Mouse (Mus musculus): ENCODE results near the gene Pwwp2b. TPM values are rescaled to one million over a fixed set of nuclear protein-coding genes. Genes with fewer than 3 reads are reported as not detected.

Gene Pwwp2b
- total and polyA plus RNA-seq, 3 experiments: 1.9 to 4.3 TPM; not detected in 1

- TF ChIP-seq SIN3A (IDR thresholded peaks at IDR 0.05; ENCODE audit: low read length) (no peak), GATA1 (IDR thresholded peaks at IDR 0.05; ENCODE audit: low read depth, low read length) (no peak), SMC3 (IDR thresholded peaks at IDR 0.05; ENCODE audit: low read depth, low read length) (no peak), HCFC1 (IDR thresholded peaks at IDR 0.05; ENCODE audit: low read depth, low read length) (no peak), NRF1 (IDR thresholded peaks at IDR 0.05; ENCODE audit: insufficient read depth, low read depth, low read length, poor library complexity, severe bottlenecking) (no peak), MYB (IDR thresholded peaks at IDR 0.05; ENCODE audit: low read depth, low read length) (no peak), USF1 (IDR thresholded peaks at IDR 0.05; ENCODE audit: low read depth, low read length) (no peak)
Observed at GRCm38 (mm10) chr7:139295653-139296052, 47.4 kb downstream of the Pwwp2b start (continued).

GRCm38 (mm10) chr7:139296552-139297100 lies 48.3 kb downstream of the Pwwp2b start:
- Histone ChIP-seq H3K4me3 (ENCODE audit: control insufficient read depth in 1 of 2, insufficient read depth in 1 of 2, low read depth in 2 of 2, low read length in 2 of 2) (no peak overlapping the region), H3K36me3 (ENCODE audit: control insufficient read depth in 1 of 2, insufficient read depth in 2 of 2, low read length in 2 of 2) (peaks cover 0 to 11% of the 10 kb centered on the region in 2 experiments; a peak in 2 of 4 replicates), H3K9me3 (replicated peaks; ENCODE audit: insufficient read depth, low read length) (no peaks in the 10 kb centered on the region), H3K4me1 (ENCODE audit: control insufficient read depth in 1 of 2, insufficient read depth in 2 of 2, low read length in 2 of 2) (peaks cover 2 to 18% of the 10 kb centered on the region in 2 experiments; a peak in 3 of 4 replicates), H3K27me3 (ENCODE audit: control insufficient read depth in 1 of 2, insufficient read depth in 2 of 2, low read length in 2 of 2) (no peaks in the 10 kb centered on the region), H3K27ac (ENCODE audit: control insufficient read depth, low read depth, low read length) (no peak overlapping the region), H3K9ac (ENCODE audit: control insufficient read depth, low read depth, low read length, poor library complexity, severe bottlenecking) (no peak overlapping the region), H3K79me2 (ENCODE audit: control insufficient read depth, insufficient read depth, low read length, poor library complexity) (no peaks in the 10 kb centered on the region)
- DNase-seq (ENCODE audit: low read depth, low spot score): peak; percentile 41
- TF ChIP-seq GATA1 (IDR thresholded peaks at IDR 0.05; ENCODE audit: low read depth, low read length) (no peak), POLR2AphosphoS5 (IDR thresholded peaks at IDR 0.05; ENCODE audit: borderline replicate concordance, low read depth, low read length) (no peak), MEF2A (IDR thresholded peaks at IDR 0.05; ENCODE audit: extremely low read depth, insufficient replicate concordance, low read depth, low read length, poor library complexity, severe bottlenecking) (no peak), POLR2A (IDR thresholded peaks at IDR 0.05; ENCODE audit: control insufficient read depth in 1 of 2, insufficient read depth in 1 of 2, low read depth in 1 of 2, low read length in 2 of 2, poor library complexity in 1 of 2) (no peak), CHD2 (IDR thresholded peaks at IDR 0.05; ENCODE audit: low read length) (no peak), MAX (IDR thresholded peaks at IDR 0.05; ENCODE audit: low read length) (no peak), POLR2AphosphoS2 (IDR thresholded peaks at IDR 0.05; ENCODE audit: low read length) (no peak), BHLHE40 (IDR thresholded peaks at IDR 0.05; ENCODE audit: borderline replicate concordance, low read depth, low read length) (peak; percentile 55; the same call in 1 of the 2 replicates), EP300 (IDR thresholded peaks at IDR 0.05; ENCODE audit: low read depth in 1 of 2, low read length in 2 of 2) (no peak), RCOR1 (IDR thresholded peaks at IDR 0.05; ENCODE audit: low read depth, low read length) (peak; percentile 29; the same call in 1 of the 2 replicates), GABPA (IDR thresholded peaks at IDR 0.05; ENCODE audit: low read depth, low read length) (no peak)

DNA sequence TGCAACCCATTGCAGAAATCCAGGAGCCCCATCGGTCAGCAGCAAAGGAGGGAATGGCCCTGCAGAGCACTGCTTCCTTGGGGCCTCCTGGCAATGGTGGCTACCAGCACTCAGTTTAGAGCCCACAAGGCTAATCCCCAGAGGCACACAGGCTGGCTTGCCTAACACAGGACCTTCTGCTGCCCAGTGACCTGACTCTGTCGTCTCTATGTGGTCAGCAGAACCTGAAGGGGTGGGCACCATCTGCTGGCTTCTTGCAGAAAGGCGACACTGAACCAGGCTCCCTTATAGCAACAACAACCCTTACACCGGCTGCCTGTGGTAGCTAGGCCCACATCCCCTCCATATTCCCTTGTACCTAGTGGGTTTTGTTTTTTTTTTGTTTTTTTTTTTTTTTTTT lies 50.2 kb downstream of the Pwwp2b start:
- no peak overlapping the region for H3K9ac ChIP-seq (ENCODE audit: control insufficient read depth, low read depth, low read length, poor library complexity, severe bottlenecking)
- peaks cover 0 to 11% of the 10 kb centered on the region in 2 experiments; a peak in 2 of 4 replicates for H3K36me3 ChIP-seq (ENCODE audit: control insufficient read depth in 1 of 2, insufficient read depth in 2 of 2, low read length in 2 of 2)
- H3K4me3 ChIP-seq (ENCODE audit: control insufficient read depth in 1 of 2, insufficient read depth in 1 of 2, low read depth in 2 of 2, low read length in 2 of 2): no peak overlapping the region
- peak; percentile 16 for DNase-seq (ENCODE audit: low read depth, low spot score)
- H3K9me3 ChIP-seq (replicated peaks; ENCODE audit: insufficient read depth, low read length): no peaks in the 10 kb centered on the region
- peaks cover 2 to 18% of the 10 kb centered on the region in 2 experiments; a peak in 3 of 4 replicates for H3K4me1 ChIP-seq (ENCODE audit: control insufficient read depth in 1 of 2, insufficient read depth in 2 of 2, low read length in 2 of 2)
- peak; percentile 35 for TF ChIP-seq RAD21 (IDR thresholded peaks at IDR 0.05; ENCODE audit: low read depth, low read length)
- no peak for TF ChIP-seq MAZ (IDR thresholded peaks at IDR 0.05; ENCODE audit: low read depth, low read length)
- TF ChIP-seq TCF12 (IDR thresholded peaks at IDR 0.05; ENCODE audit: low read depth, low read length): no peak
- peak; percentile 22 to 51 (median 47); a peak in 4 of 6 replicates for TF ChIP-seq CTCF (IDR thresholded peaks at IDR 0.05 in 2 of 3, conservative IDR thresholded peaks at IDR 0.05 in 1 of 3; ENCODE audit: control insufficient read depth in 1 of 3, insufficient read depth in 1 of 3, low read depth in 2 of 3, low read length in 3 of 3, poor library complexity in 1 of 3, severe bottlenecking in 1 of 3)
- TF ChIP-seq SMC3 (IDR thresholded peaks at IDR 0.05; ENCODE audit: low read depth, low read length): peak; percentile 63
- TF ChIP-seq POLR2AphosphoS5 (IDR thresholded peaks at IDR 0.05; ENCODE audit: borderline replicate concordance, low read depth, low read length): no peak
- peak; percentile 55 for TF ChIP-seq ZC3H11A (IDR thresholded peaks at IDR 0.05; ENCODE audit: low read depth, low read length)
- no peaks in the 10 kb centered on the region for H3K27me3 ChIP-seq (ENCODE audit: control insufficient read depth in 1 of 2, insufficient read depth in 2 of 2, low read length in 2 of 2)
- no peak overlapping the region for H3K27ac ChIP-seq (ENCODE audit: control insufficient read depth, low read depth, low read length)
- no peaks in the 10 kb centered on the region for H3K79me2 ChIP-seq (ENCODE audit: control insufficient read depth, insufficient read depth, low read length, poor library complexity)

Measured in MEL (cell line).